Mouse (Mus musculus) olfactory bulb, adult 2 months (tissue): ENCODE measurements around the gene Wfdc1. TPM values are rescaled to one million over a fixed set of nuclear protein-coding genes. Genes with fewer than 3 reads are reported as not detected.
A peak's percentile ranks its signal among the peaks of the same experiment; 100 is the strongest.

Source experiments
- H3K27ac ChIP-seq: fragments of 200-500 bp; 2 replicates; pipeline ENCODE4 v1.5.1; 2012; ENCODE audit warnings: low read depth, low read length; ENCODE audit not compliant: insufficient read depth
- H3K4me1 ChIP-seq: fragments of 200-500 bp; 2 replicates; pipeline ENCODE4 v1.6.1; 2012; ENCODE audit warnings: low read length; ENCODE audit not compliant: control insufficient read depth, insufficient read depth
- H3K4me3 ChIP-seq: fragments of 200-500 bp; 2 replicates; pipeline ENCODE4 v1.5.1; 2012; ENCODE audit warnings: mild to moderate bottlenecking, low read depth, low read length, moderate library complexity; ENCODE audit not compliant: insufficient read depth
- CTCF ChIP-seq: fragments of 200-500 bp; IDR thresholded peaks from 2 replicates; pipeline ENCODE4 v1.5.1; 2012; ENCODE audit warnings: low read depth, mild to moderate bottlenecking, low read length, moderate library complexity; ENCODE audit not compliant: insufficient read depth
- POLR2A ChIP-seq: fragments of 200-500 bp; IDR thresholded peaks from 2 replicates; pipeline ENCODE4 v1.6.1; 2012; ENCODE audit warnings: mild to moderate bottlenecking, low read depth, low read length, moderate library complexity; ENCODE audit not compliant: insufficient read depth
- WGBS: fragments of 180-500 bp; shearing (Covaris S2); methylation state at CpG from one replicate; pipeline ENCODE4 v1.1.7; 2018; 5-methylcytosine and 5-hydroxymethylcytosine counted together
- polyA plus RNA-seq: library from polyadenylated mRNA; stranded (reverse); fragments of >200 nt; gene quantifications from 2 replicates; pipeline ENCODE4 v1.2.4, GENCODE M21; 2012; ENCODE audit warnings: low replicate concordance; ENCODE audit not compliant: missing spikeins, insufficient read depth, insufficient read length

The Wfdc1 gene
- not detected in 2 replicates for polyA plus RNA-seq

GRCm38 (mm10) chr8:119666219-119666951, at the start of gene Wfdc1:
TSS of gene Wfdc1 (plus strand) at chr8:119666365.
- peak within 1 kb of the TSS; percentile 1 for H3K4me3 ChIP-seq
- WGBS = 42% methylated on average over 14 of the region's 14 CpGs

GRCm38 (mm10) chr8:119616811-119617210, 49.4 kb upstream of the Wfdc1 start:
- Histone ChIP-seq H3K4me1 (no peaks in the 10 kb centered on the region), H3K4me3 (no peak overlapping the region), H3K27ac (no peak overlapping the region)
- 85% methylated on average over 4 of the region's 4 CpGs for WGBS
- no peak for TF ChIP-seq CTCF
- TF ChIP-seq POLR2A = no peak

More at GRCm38 (mm10) chr8:119666219-119666951, at the start of gene Wfdc1:
- TF ChIP-seq CTCF (no peak), POLR2A (no peak)
- H3K27ac ChIP-seq = peak within 1 kb of the TSS; percentile 36
- peaks cover 23% of the 10 kb centered on the region for H3K4me1 ChIP-seq

- 71% methylated on average over 5 of the region's 5 CpGs for WGBS
- no peak overlapping the region for H3K27ac ChIP-seq
- TF ChIP-seq CTCF = no peak
- no peak for TF ChIP-seq POLR2A
- no peak overlapping the region for H3K4me3 ChIP-seq
- no peaks in the 10 kb centered on the region for H3K4me1 ChIP-seq
Measured at GRCm38 (mm10) chr8:119617586-119617985, 48.6 kb upstream of the Wfdc1 start.

- TF ChIP-seq POLR2A (no peak), CTCF (no peak)
- H3K27ac ChIP-seq = no peak overlapping the region
- no peak overlapping the region for H3K4me3 ChIP-seq
- H3K4me1 ChIP-seq = no peaks in the 10 kb centered on the region
- 65% methylated on average over 5 of the region's 5 CpGs for WGBS
Measured at GRCm38 (mm10) chr8:119618887-119619286, 47.3 kb upstream of the Wfdc1 start.

GRCm38 (mm10) chr8:119620116-119620840, 45.9 kb upstream of the Wfdc1 start:
- TF ChIP-seq POLR2A = no peak
- TF ChIP-seq CTCF = no peak

GRCm38 (mm10) chr8:119620848-119621465, 45.2 kb upstream of the Wfdc1 start:
- 90% methylated on average over 14 of the region's 14 CpGs for WGBS

More at GRCm38 (mm10) chr8:119620116-119620840, 45.9 kb upstream of the Wfdc1 start:
- H3K27ac ChIP-seq = no peak overlapping the region
- H3K4me1 ChIP-seq = no peaks in the 10 kb centered on the region
- no peak overlapping the region for H3K4me3 ChIP-seq
- 75% methylated on average over 6 of the region's 6 CpGs for WGBS

GRCm38 (mm10) chr8:119622555-119622954, 43.6 kb upstream of the Wfdc1 start:
- Histone ChIP-seq H3K4me1 (no peaks in the 10 kb centered on the region), H3K4me3 (no peak overlapping the region), H3K27ac (no peak overlapping the region)
- TF ChIP-seq CTCF (no peak), POLR2A (no peak)
- 73% methylated on average over 4 of the region's 4 CpGs for WGBS

More at GRCm38 (mm10) chr8:119620848-119621465, 45.2 kb upstream of the Wfdc1 start:
- Histone ChIP-seq H3K4me1 (no peaks in the 10 kb centered on the region), H3K4me3 (no peak overlapping the region), H3K27ac (no peak overlapping the region)
- no peak for TF ChIP-seq POLR2A
- no peak for TF ChIP-seq CTCF

GRCm38 (mm10) chr8:119623061-119623460, 43.1 kb upstream of the Wfdc1 start:
- H3K4me1 ChIP-seq = no peaks in the 10 kb centered on the region
- TF ChIP-seq CTCF (no peak), POLR2A (no peak)
- H3K4me3 ChIP-seq = no peak overlapping the region
- H3K27ac ChIP-seq = no peak overlapping the region
- WGBS = 91% methylated on average over 8 of the region's 8 CpGs
